Mouse (Mus musculus) left cerebral cortex, postnatal 10 days (tissue): ENCODE measurements around the gene Sh2d6. TPM values are rescaled to one million over a fixed set of nuclear protein-coding genes. Genes with fewer than 3 reads are reported as not detected.

Experiments
- DNase-seq, 2 experiments: peaks; one replicate each; pipeline ENCODE4 v3.0.0; 2021 to 2022; ENCODE audit warnings: low spot score in 2 of 2, mixed read lengths in 1 of 2; ENCODE audit errors: extremely low spot score in 1 of 2
- intact Hi-C: fragments of 180-260 bp; cut with DNase I; formaldehyde crosslinking; loops from one replicate; pipeline ENCODE4 v1.15.1; 2025
- total RNA-seq, 2 experiments: library from RNA; stranded (reverse); gene quantifications; 2 replicates each; pipeline ENCODE4 v1.2.3; 2021

Sh2d6 gene
- total RNA-seq, 2 experiments from 2014 or later: 1.1 to 1.2 TPM

GRCm38 (mm10) chr6:72477621-72478020 lies 43.9 kb downstream of the Sh2d6 start:
- no peak for DNase-seq
- intact Hi-C loops: no loop called here

- intact Hi-C loops: no loop called here
- no peak for DNase-seq
Measured at GRCm38 (mm10) chr6:72476836-72477235, 44.7 kb downstream of the Sh2d6 start.

DNA sequence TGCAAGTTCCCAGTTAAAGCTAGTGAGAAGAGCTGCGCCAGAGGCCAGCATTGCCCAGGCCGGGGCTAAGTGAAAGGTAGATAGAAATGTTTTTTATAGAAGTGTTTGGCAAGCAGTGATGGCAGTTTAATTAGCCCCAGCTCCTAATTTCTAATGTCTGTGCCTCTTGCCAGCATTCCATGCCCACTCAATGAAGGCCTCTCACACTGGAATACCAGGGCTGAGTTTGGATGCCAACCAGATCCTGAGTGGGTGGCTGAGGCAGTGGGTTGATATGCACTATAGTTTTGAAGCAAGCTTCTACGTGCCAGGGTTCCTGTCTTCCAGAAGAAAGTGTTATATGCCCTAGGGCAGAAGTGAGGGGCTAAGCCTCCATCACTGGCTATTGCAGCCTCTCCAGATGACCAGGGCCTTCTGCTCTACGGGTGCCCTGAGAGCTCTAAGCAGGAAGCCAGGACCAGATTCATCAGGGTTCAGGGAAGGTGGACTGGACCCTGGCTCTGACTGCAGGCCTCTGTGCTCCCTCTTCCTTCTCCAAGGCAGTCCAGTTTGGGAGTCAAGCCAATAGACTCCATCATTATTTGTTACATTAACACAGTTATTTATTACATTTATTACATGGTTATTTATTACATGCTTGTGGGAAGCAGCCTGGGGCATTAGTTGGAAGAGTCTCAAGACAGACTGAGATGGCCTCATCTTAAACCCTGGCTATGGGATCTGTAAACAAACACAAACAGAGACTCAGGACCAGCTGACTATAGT lies 46.1 kb downstream of the Sh2d6 start:
- DNase-seq: no peak
- intact Hi-C loops: no loop called here

GRCm38 (mm10) chr6:72473264-72474041 lies 48.1 kb downstream of the Sh2d6 start:
- no peak for DNase-seq
- intact Hi-C loops: no loop called here

- no peak for DNase-seq
- intact Hi-C loops: no loop called here
Measured at GRCm38 (mm10) chr6:72466171-72466570, 55.3 kb downstream of the Sh2d6 start.

- intact Hi-C loops: no loop called here
- no peak for DNase-seq
Measured at GRCm38 (mm10) chr6:72465361-72466157, 55.9 kb downstream of the Sh2d6 start.

Other genes with a start within 250 kb of the Sh2d6 start
- gene Sftpb, start 217.1 kb downstream of the Sh2d6 start, total RNA-seq: not detected
- gene Usp39, start 176.5 kb downstream of the Sh2d6 start, total RNA-seq: 10 to 100 TPM; 31.8 to 33.6 TPM
- gene 0610030E20Rik, start 174.4 kb downstream of the Sh2d6 start, total RNA-seq: 10 to 100 TPM; 12.3 to 13.1 TPM
- 10 to 100 TPM; 16.6 to 19.0 TPM for gene Tmem150a, start 166.3 kb downstream of the Sh2d6 start, total RNA-seq
- gene Rnf181, start 154.8 kb downstream of the Sh2d6 start, total RNA-seq: 10 to 100 TPM; 66.0 to 68.3 TPM
- gene Vamp5, start 141.2 kb downstream of the Sh2d6 start, total RNA-seq: 1 to 10 TPM; 3.4 to 4.5 TPM
- gene Vamp8, start 131.0 kb downstream of the Sh2d6 start, total RNA-seq: 1 to 10 TPM; 8.1 to 9.4 TPM
- 10 to 100 TPM; 19.8 to 21.1 TPM for gene Ggcx, start 107.4 kb downstream of the Sh2d6 start, total RNA-seq
- 100 to 1,000 TPM; 158 to 195 TPM for gene Mat2a, start 82.1 kb downstream of the Sh2d6 start, total RNA-seq
- 1 to 10 TPM; 2.8 to 4.0 TPM for gene Capg, start 22.7 kb upstream of the Sh2d6 start, total RNA-seq
- gene Elmod3, start 76.7 kb upstream of the Sh2d6 start, total RNA-seq: 10 to 100 TPM; 13.0 to 14.4 TPM
- 10 to 100 TPM; 25.9 to 30.8 TPM for gene Retsat, start 76.8 kb upstream of the Sh2d6 start, total RNA-seq
- gene Tgoln1, start 95.3 kb upstream of the Sh2d6 start, total RNA-seq: 10 to 100 TPM; 48.4 to 50.9 TPM